Mouse (Mus musculus) heart, postnatal 10 days (tissue): ENCODE measurements around the gene Syt13. TPM values are rescaled to one million over a fixed set of nuclear protein-coding genes. Genes with fewer than 3 reads are reported as not detected.

Experiments used
- DNase-seq, 2 experiments: peaks; one replicate each; pipeline ENCODE4 v3.0.0; 2021
- intact Hi-C: fragments of 180-260 bp; cut with DNase I; formaldehyde crosslinking; loops from one replicate; pipeline ENCODE4 v1.15.1; 2025
- total RNA-seq, 2 experiments: library from RNA; stranded (reverse); gene quantifications; 2 replicates each; pipeline ENCODE4 v1.2.3; 2021

Gene Syt13
- total RNA-seq, 2 experiments from 2014 or later, result 0.07 to 0.48 TPM

GRCm38 (mm10) chr2:92987108-92987618, 72.3 kb downstream of the Syt13 start:
- intact Hi-C loops, result loop anchor here (5.0 kb wide), 1 partner anchor 60 kb away; the partner anchor contains the start of gene Prdm11
- DNase-seq, result peak in 1 of 2 experiments; percentile 20

DNA sequence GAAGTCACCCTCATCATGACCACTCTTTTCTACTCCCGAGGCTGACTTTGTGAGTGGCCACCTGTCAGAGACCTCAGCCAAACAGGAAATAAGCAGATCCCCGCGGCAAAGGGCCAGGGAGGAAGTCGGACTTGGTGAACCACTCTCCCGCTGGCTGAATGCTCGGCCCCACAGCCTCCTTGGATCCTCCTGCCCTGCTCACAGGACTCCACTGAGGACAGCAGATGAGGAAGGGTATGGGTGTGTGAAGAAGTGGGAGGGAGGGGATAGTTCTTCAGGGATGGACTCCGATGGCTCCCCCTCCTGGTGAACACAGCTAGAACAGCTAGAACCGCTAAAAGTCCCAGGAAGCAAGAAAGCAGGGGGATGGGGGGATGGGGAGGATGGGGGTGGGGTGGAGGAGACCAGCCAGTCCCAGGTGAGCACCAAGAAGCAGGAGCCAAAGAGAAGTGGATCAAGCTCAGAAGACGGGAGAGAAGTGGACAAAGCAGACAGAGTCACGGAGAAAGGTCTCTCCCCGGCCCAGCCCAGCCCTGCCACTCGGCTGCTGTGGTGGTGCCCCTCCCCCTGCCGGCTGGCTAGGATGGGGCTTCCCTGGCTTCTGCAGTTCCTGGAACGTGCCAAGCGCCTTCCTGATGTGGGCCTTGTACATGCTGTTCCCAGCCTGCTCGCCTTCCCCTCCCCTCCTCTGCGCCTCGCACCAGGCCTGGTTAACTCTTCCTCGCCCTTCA, 73.2 kb downstream of the Syt13 start:
- DNase-seq, result peak; percentile 85 to 90
- intact Hi-C loops, result loop anchor here (1.0 to 5.0 kb wide), 2 partner anchors 41 to 59 kb away; partner anchors contain the start of gene Prdm11

DNA sequence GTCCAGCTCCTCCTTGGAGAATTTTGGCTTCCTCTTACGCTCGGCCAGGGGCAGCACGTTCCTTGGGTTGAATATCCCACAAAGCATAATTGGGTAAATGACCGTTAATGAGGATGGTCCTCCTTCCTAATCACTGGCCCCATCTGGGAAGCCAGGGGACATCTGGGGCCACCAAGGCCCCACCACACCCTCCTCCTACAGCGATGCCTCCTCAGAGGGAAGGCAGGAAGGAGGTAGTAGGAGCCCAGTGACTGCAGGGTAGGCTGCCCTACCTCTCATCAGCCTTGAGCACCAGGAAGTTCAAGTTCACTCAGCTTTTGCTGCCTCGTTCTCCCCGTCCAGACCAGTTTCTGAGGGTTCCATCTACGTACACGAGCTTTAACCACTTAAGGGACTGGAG, 74.7 kb downstream of the Syt13 start:
- DNase-seq, result no peak
- intact Hi-C loops, result loop anchor here (5.0 kb wide), 1 partner anchor 58 kb away; the partner anchor contains the start of gene Prdm11

DNA sequence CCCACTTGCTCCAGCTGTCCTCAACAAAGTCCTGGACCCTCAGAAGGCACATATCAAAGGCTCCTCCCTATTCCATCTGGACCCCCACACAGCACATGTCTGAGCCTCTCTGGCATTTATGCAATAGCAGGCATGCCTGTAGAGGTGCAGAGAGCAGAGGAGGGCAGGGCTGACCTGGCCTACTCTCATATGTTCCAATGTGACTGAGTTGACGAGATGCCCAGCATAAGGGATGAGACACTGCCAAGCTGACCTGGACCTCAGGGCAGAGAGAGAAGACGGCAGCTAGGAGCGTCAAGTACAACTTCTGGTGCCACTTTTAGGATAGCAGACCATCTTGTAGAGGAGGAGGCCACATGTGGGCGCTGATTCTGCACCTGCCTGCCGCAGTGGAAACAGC, 77.1 kb downstream of the Syt13 start:
- DNase-seq, result peak; percentile 36 to 63
- intact Hi-C loops, result no loop called here

- intact Hi-C loops, result no loop called here
- DNase-seq, result no peak
These were observed 90.1 kb downstream of the Syt13 start for GRCm38 (mm10) chr2:93005028-93005427.

Other genes with a start within 250 kb of the Syt13 start
- gene Prdm11, start 131.1 kb downstream of the Syt13 start, total RNA-seq, result 10 to 100 TPM; 20.9 to 21.8 TPM